In the genomic region with DNA sequence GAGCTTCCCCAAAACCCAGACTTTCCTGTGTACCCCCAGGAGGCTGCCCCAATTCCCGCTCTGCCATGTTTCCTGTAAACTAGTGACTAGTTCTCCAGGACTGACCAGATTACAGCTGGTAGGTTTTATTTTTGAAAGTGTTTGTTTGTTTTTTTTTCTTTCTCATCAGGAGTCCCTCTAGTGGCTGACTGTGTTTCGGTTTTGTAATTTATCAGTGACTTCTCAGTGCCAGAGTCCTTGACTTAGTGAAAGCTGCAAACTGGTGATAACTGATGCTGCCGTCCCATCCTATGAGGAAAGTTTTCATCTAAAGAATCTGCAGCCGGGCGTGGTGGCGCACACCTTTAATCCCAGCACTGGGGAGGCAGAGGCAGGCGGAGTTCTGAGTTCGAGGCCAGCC, we compare ENCODE assay signal across 10 mouse cellular contexts. TPM values are rescaled to one million over a fixed set of nuclear protein-coding genes. Genes with fewer than 3 reads are reported as not detected.
DNase-seq lines count a peak whose midpoint lies in the region; ATAC-seq and TF ChIP-seq lines count a peak whose summit lies in the region.
"Had no signal": no experiment of that assay in that cellular context is flagged by ENCODE, and none has a peak within 500 bp of the region (broad histone marks: within the 10 kb centered on the region; RNA-seq: fewer than 3 reads in every experiment).

No protein-coding gene starts in this region.

- TF ChIP-seq CTCF in left cerebral cortex, adult 2 months (IDR thresholded peaks at IDR 0.05) = peak; percentile 36

- ATAC-seq in granulocyte monocyte progenitor cell, adult 5-6 weeks (replicated peaks; ENCODE audit: poor library complexity, severe bottlenecking) = peak; percentile 29; the same call in 1 of the 2 replicates
- peak; percentile 85 for ATAC-seq in megakaryocyte progenitor cell, adult 5-6 weeks (replicated peaks; ENCODE audit: poor library complexity)
- ATAC-seq: forebrain, embryonic 16.5 days had no signal

- H3K27ac ChIP-seq in left cerebral cortex, adult 2 months = peak overlapping the region; percentile 78; the same call in 1 of the 2 replicates

- H3K4me3 ChIP-seq in left cerebral cortex, adult 2 months = no peak overlapping the region

- intact Hi-C loops in left cerebral cortex, adult 2 months (cut with DNase I) = no loop called here

- DNase-seq in left cerebral cortex, adult 2 months (ENCODE audit: extremely low spot score in 1 of 2, low spot score in 2 of 2) = no peak
- no peak for DNase-seq in left cerebral cortex, adult 9 months (ENCODE audit: low spot score in 2 of 2)
- peak; percentile 29 for DNase-seq in R1 (ENCODE audit: low read depth, low spot score)
- DNase-seq in Muller cell, postnatal 12 days (ENCODE audit: inconsistent ontology term) = no peak
- DNase-seq in adrenal gland, adult 8-10 months = no peak
- no peak for DNase-seq in thymus, postnatal 36 days
- DNase-seq: right cerebral cortex, postnatal 4 days had no signal

RNA-seq across cellular contexts. Expression of a gene that starts 54.8 kb away (rescaled TPM):
- 10 to 100 TPM; 18.9 to 20.6 TPM for total RNA-seq in left cerebral cortex, adult 2 months (2021)
- 7.2 and 11.2 TPM in 2 replicates for total RNA-seq in granulocyte monocyte progenitor cell, adult 5-6 weeks (2014; fragmentation: Nextera tagmentation)
- 6.5 and 6.9 TPM in 2 replicates for total RNA-seq in granulocyte monocyte progenitor cell, adult 5-6 weeks (2017)
- total RNA-seq in megakaryocyte progenitor cell, adult 5-6 weeks (2015) = 6.1 and 7.5 TPM in 2 replicates
- 7.1 and 10.9 TPM in 2 replicates for total RNA-seq in megakaryocyte progenitor cell, adult 5-6 weeks (2017)
- 10 to 100 TPM; 14.2 to 21.5 (median 20.2) TPM for total RNA-seq in adrenal gland, adult 8-10 months (2022)
